Mouse (Mus musculus) bone marrow macrophage, adult 2 months (primary cell): ENCODE data around the gene 4931422A03Rik. TPM values are rescaled to one million over a fixed set of nuclear protein-coding genes. Genes with fewer than 3 reads are reported as not detected.
A peak's percentile ranks its signal among the peaks of the same experiment; 100 is the strongest.
"Not testable (repeated sequence)": the region's sequence is repeated elsewhere in the genome, so short reads cannot be mapped to it uniquely, and the experiment has no call there.

ENCODE experiments used
- H3K27ac ChIP-seq: 2 replicates; pipeline ENCODE4 v1.5.1; 2012; ENCODE audit warnings: low read depth, low read length; ENCODE audit not compliant: insufficient read depth
- H3K4me1 ChIP-seq: 2 replicates; pipeline ENCODE4 v1.6.1; 2012; ENCODE audit warnings: low read length; ENCODE audit not compliant: control insufficient read depth, insufficient read depth
- H3K4me3 ChIP-seq: 2 replicates; pipeline ENCODE4 v1.5.1; 2012; ENCODE audit warnings: mild to moderate bottlenecking, low read length, moderate library complexity; ENCODE audit not compliant: insufficient read depth
- CTCF ChIP-seq: IDR thresholded peaks from 2 replicates; pipeline ENCODE4 v1.5.1; 2012; ENCODE audit warnings: low read depth, mild to moderate bottlenecking, low read length, moderate library complexity
- POLR2A ChIP-seq: IDR thresholded peaks from 2 replicates; pipeline ENCODE4 v1.6.1; 2012; ENCODE audit warnings: mild to moderate bottlenecking, low read depth, low read length, borderline replicate concordance
- polyA plus RNA-seq: library from polyadenylated mRNA; stranded (reverse); fragments of >200 nt; gene quantifications from 2 replicates; pipeline ENCODE4 v1.2.4, GENCODE M21; 2012; ENCODE audit not compliant: missing spikeins, insufficient read depth, insufficient read length

The 4931422A03Rik gene
- polyA plus RNA-seq, 1 experiment: not detected

DNA sequence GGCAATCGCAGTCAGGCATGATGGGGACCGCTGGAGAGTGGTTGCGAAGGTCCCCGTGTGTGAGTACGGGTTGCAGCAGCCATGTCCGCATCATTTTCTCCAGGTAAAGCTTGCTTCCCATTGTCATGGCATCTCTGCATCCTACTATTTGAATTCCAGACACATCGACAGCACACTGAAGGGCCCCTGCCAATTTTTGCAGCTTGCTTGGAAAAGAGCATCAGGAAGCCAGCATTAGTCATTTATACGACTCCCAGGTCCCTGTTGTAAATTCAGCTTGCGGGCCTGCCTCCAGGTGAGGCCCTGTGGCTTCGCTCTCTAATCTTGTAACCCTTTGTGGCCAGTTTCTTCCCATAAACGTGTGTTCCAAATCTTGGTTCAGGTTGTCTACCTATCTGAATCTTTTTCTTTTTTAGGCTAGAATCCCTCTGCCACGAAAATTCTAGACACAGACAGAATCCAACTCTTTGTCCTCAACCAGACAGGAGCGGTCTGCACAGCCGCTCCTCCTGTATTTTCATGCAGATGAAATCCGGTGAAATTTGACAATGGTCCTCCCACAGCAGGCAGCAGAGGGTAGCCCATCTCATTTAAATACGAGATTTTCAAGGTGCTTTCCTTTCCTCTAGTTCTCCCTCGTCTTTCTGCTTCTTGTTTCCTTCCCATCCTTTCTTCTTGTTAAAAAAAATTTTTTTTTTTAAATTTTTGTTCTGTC lies 35.4 kb downstream of the 4931422A03Rik start:
- TF ChIP-seq CTCF (no peak), POLR2A (no peak)
- no peak overlapping the region for H3K4me3 ChIP-seq
- no peaks in the 10 kb centered on the region for H3K4me1 ChIP-seq
- no peak overlapping the region for H3K27ac ChIP-seq

DNA sequence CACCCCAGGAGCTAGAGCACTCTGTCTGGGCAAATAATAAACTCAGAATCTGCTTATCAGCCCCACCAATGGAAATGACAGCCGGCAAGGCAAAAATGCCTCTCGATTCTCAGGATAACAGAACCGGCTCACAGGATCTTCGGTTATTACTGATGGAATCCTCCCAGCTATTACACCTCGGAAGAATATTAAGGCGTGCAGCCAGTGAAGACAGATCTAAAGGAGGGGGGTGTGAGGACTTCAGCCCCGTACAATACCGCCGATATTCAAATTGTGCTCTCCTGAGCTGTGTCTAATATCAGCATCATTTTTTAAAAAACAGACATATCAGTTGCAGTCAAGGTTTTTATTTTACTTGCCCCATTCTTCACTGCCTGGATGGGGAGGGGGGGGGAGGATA lies 36.0 kb downstream of the 4931422A03Rik start:
- no peak for TF ChIP-seq CTCF
- TF ChIP-seq POLR2A: no peak
- no peak overlapping the region for H3K4me3 ChIP-seq
- H3K4me1 ChIP-seq: no peaks in the 10 kb centered on the region
- H3K27ac ChIP-seq: no peak overlapping the region

DNA sequence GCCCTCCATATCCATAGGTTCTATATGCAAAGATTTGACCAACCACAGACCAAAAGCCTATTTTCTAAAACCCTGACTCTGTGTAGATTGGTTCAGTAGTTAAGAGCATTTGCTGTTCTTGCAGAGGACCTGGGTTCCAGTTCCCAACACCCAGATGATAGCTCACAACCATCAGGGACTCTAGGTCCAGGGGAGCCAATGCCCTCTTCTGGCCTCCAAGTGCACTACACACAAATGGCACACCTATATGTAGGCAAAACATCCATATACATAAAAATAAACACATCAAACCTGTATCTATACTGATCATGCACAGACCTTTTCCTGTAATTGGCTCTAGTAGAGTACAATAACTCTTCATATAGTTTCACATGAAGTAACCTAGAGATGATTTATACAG lies 36.9 kb downstream of the 4931422A03Rik start:
- no peak for TF ChIP-seq POLR2A
- TF ChIP-seq CTCF: no peak

DNA sequence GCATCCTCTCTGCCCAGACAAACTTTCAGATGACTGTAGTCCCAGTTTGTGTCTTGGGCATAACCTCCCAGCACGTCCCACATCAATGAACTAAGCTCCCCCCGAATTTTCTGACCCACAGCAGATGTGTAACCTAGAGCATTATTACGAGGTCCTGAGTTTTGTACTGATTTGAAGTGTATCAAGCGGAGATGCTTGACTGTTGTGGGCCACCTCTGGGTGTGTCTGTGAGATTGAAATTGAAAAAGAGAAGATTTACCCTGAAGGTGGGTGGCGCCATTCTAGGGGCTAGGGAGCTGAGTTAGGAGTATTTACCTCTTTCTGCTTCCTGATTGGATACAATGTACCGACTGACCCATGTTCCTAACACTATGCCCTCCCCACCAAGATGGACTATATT lies 38.4 kb downstream of the 4931422A03Rik start:
- Histone ChIP-seq H3K4me3 (no peak overlapping the region), H3K27ac (no peak overlapping the region), H3K4me1 (no peaks in the 10 kb centered on the region)
- TF ChIP-seq CTCF: no peak
- TF ChIP-seq POLR2A: no peak

More for the DNA sequence above, 36.9 kb downstream of the 4931422A03Rik start:
- H3K27ac ChIP-seq: no peak overlapping the region
- no peaks in the 10 kb centered on the region for H3K4me1 ChIP-seq
- H3K4me3 ChIP-seq: no peak overlapping the region

DNA sequence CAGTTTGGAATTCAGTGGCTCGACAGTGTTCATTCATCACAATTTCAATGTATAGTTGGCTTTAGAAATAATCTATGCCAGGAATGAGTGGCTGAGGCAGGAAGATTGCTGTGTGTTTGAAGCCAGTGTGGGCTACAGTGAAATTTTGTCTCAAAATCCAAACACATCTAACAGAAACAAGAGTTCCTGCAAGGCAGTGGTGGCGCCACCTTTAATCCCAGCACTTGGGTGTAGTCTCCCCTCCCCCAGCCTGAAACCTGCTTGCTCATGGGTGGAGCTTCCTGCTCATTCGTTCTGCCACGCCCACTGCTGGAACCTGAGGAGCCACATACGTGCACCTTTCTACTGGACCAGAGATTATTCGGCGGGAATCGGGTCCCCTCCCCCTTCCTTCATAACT lies 40.6 kb downstream of the 4931422A03Rik start:
- H3K4me3 ChIP-seq, H3K27ac ChIP-seq, H3K4me1 ChIP-seq: not testable (repeated sequence)

DNA sequence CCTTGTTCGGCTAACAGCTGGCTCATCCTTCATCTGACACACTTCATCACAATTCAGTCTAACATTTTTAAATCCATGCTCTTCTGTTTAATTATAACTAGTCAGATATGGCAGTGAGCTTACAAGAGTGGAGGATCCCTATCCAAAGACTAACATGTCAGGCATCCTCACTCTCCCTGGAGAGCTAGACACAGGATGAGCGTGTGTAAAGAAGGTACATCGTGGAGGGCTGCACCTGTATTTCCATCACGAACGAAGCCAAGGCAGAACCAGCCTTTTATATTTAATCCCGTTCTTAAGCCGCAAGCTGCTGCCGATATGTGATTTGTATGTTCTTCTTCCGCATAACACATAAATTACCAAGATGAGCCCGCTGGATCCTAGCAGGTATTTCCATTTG lies 45.0 kb downstream of the 4931422A03Rik start:
- Histone ChIP-seq H3K27ac (no peak overlapping the region), H3K4me3 (no peak overlapping the region), H3K4me1 (no peaks in the 10 kb centered on the region)
- TF ChIP-seq POLR2A (no peak), CTCF (no peak)

DNA sequence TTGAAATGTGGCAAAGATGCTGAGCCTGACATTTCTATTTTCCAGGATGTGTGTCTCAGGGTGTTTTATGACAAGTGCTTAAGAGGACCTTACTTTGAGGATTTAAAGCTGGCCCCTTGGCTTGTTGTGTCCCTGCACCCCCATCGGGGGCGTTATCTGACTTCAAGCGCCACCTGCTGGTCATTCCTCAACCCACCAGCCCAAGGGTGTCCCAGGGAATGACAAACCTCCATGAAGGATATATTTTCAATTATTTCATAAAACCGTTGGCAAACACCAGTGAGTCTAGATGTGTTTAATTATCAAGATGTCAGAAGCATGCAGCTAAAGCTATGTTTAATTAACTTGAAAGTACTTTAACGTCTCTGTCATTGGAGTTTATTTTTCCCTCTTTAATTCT lies 45.9 kb downstream of the 4931422A03Rik start:
- Histone ChIP-seq H3K27ac (no peak overlapping the region), H3K4me3 (no peak overlapping the region), H3K4me1 (no peaks in the 10 kb centered on the region)
- TF ChIP-seq POLR2A: no peak
- peak; percentile 87 for TF ChIP-seq CTCF

DNA sequence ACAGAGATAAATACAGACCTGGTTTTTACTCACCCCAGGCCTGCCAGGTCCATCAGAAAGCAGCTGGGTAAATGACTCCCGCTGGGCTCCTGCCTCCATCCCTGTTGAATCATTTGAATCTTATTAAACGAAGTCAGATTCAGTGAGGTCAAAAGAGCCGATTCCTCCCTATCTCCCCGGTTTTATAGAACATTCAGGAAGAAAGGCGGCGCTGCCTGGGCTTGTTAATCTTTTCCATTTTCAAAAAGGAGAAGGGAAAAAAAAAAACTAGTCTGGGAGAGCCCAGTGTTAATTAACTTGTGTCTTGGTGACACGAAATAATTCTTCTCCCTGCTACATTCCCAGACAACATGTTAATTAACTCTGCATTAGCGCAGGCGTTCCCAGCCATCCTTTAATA lies 50.4 kb downstream of the 4931422A03Rik start:
- TF ChIP-seq CTCF: no peak
- no peak for TF ChIP-seq POLR2A
- H3K27ac ChIP-seq: no peak overlapping the region
- H3K4me1 ChIP-seq: peaks cover 10% of the 10 kb centered on the region
- no peak overlapping the region for H3K4me3 ChIP-seq

DNA sequence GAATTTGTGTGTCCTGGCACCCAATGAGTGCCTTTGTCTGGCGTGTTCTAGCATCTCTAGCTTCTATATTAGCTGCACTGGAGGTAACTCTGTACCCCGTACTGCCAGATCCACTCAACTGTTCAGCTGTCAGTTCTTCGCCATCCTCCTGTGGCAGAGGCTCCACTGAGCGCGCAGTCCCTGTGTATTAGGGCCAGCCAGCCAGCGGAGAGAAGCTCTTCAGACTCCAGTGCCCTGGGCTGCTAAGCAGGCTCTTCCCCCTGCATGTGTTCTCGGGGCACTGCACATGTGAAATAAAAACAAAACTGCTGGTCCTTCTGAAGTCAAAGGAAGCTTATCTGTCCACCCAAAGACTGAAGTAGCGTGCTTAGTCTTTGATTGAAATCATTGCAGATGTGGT lies 50.9 kb downstream of the 4931422A03Rik start:
- Histone ChIP-seq H3K4me1 (peaks cover 14% of the 10 kb centered on the region), H3K27ac (no peak overlapping the region), H3K4me3 (no peak overlapping the region)
- TF ChIP-seq POLR2A: no peak
- TF ChIP-seq CTCF: no peak

DNA sequence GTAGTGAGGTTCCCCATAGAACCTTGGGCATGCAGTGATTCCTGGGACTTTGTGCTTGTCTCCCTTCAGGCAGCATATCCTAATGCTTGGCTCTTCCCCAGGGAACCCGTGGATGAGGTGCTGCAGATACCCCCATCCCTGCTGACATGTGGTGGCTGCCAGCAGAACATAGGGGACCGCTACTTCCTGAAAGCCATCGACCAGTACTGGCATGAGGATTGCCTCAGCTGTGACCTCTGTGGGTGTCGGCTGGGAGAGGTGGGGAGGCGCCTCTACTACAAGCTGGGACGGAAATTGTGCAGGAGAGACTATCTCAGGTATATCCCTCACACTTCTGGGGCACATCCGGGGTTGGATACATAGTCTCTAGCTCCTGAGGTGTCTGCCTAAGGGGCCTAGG lies 52.3 kb downstream of the 4931422A03Rik start:
- TF ChIP-seq POLR2A (no peak), CTCF (no peak)
- Histone ChIP-seq H3K4me1 (peaks cover 15% of the 10 kb centered on the region), H3K27ac (no peak overlapping the region), H3K4me3 (no peak overlapping the region)

DNA sequence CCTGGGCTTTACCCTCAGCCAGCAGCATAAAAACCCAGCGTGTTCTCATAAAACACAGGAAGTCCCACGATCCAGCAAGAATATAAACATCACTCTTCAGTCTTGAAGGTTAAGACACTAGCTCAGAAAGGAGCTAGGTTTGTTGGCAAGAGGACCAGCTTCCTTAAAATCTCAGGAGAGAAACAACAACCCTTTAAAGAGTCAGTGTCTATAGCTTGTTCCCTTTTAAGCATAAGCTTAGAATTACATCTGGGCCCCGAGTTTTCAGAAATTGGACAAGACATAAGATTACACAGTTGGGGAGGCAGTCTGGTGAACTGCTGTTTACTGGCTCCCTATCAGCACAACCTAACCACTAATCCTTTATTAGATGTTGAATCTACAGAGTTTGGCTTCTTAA lies 56.3 kb downstream of the 4931422A03Rik start:
- no peak for TF ChIP-seq POLR2A
- no peak for TF ChIP-seq CTCF
- Histone ChIP-seq H3K27ac (peak overlapping the region; percentile 91), H3K4me1 (peaks cover 26% of the 10 kb centered on the region), H3K4me3 (peak overlapping the region; percentile 70)
